Mouse (Mus musculus): ENCODE measurements around the gene Krtap26-1.

GRCm38 (mm10) chr16:88611922-88612321 is 35.7 kb downstream of the Krtap26-1 start, which contains the start of gene Krtap24-1:
- TF ChIP-seq CTCF (IDR thresholded peaks at IDR 0.05; ENCODE audit: low read depth) (no peak), EP300 (IDR thresholded peaks at IDR 0.05; ENCODE audit: low read depth) (no peak)

Data from heart, postnatal 0 days (tissue).